Mouse (Mus musculus): ENCODE measurements around the gene Tfr2. TPM values are rescaled to one million over a fixed set of nuclear protein-coding genes. Genes with fewer than 3 reads are reported as not detected.
A peak's percentile ranks its signal among the peaks of the same experiment; 100 is the strongest.

Gene Tfr2
- polyA plus RNA-seq, 2 experiments: 37.6 to 45.7 TPM

DNA sequence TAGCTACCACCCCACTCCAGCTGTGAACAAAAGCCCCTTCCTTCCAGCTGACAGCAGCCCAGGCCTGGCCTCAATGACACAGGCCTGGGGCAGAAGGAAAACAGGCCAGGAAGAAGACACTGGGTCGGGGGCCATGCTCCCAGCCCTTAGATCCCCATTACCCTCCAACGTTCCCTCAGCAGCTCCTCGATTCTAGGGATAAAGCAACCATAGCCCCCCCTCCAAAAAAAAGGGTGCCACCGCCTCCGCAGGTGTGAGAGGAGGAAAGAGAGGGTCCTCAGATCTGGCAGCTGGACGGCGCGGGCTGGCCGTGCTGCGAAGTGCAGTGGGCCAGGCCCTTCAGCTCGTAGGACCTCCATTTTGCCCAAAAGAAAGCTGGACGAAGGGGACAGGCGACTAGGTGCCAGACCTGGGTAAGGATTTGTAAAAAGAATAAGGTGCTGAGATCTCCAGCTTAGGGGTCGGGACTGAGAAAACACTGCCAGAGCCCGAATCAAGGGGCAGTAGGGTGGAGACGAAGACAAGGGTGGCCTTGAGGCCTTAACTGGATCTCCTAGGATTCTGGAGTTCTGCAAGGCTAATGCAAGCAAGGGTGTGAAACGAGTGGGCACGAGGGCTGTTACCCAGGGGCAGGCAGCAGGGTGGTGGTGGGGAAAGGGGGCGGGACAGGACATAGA, 37.4 kb upstream of the Tfr2 start:
- Histone ChIP-seq H3K36me3 (replicated peaks; ENCODE audit: control insufficient read depth, insufficient read depth, low read depth) (peaks cover 29% of the 10 kb centered on the region), H3K9ac (replicated peaks) (peak overlapping the region; percentile 95), H3K9me3 (ENCODE audit: control insufficient read depth, low read length) (no peaks in the 10 kb centered on the region), H3K27ac (peak overlapping the region; percentile 74), H3K27me3 (ENCODE audit: control insufficient read depth, insufficient read depth, low read length) (no peaks in the 10 kb centered on the region), H3K4me3 (ENCODE audit: insufficient read depth in 1 of 2, low read depth in 2 of 2, low read length in 2 of 2) (peak overlapping the region; percentile 68 to 95), H3K4me2 (ENCODE audit: low read depth) (peak overlapping the region; percentile 90), H3K4me1 (replicated peaks; ENCODE audit: control insufficient read depth in 2 of 2, insufficient read depth in 2 of 2, low read length in 1 of 2) (peaks cover 4 to 9% of the 10 kb centered on the region in 2 experiments; a peak in 3 of 4 replicates)
- no peak for ATAC-seq (ENCODE audit: insufficient read depth)
- under 1% methylated on average over 19 of the region's 19 CpGs for WGBS (ENCODE audit: insufficient replicate concordance)
- DNase-seq (ENCODE audit: low read depth in 3 of 3, low spot score in 3 of 3): no peak
- TF ChIP-seq EP300 (IDR thresholded peaks at IDR 0.05; ENCODE audit: low read depth): no peak
- TF ChIP-seq CTCF (IDR thresholded peaks at IDR 0.05; ENCODE audit: low read depth): no peak

DNA sequence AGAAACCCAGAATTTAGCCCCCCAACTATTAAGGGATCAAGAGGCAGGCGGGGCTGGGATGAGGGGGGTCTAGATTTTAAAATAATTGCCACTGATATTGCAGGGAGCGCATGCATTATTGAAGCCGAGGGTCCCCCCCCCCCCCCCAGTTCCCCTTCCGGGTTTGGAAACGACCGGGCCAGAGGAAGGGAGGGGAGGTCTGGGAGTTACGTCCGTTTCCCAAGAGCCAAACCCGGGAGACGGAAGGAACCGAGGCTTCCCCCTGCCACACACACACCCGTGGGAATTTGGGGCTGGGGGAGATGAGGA, 36.9 kb upstream of the Tfr2 start:
- TF ChIP-seq CTCF (IDR thresholded peaks at IDR 0.05; ENCODE audit: low read depth) (no peak), EP300 (IDR thresholded peaks at IDR 0.05; ENCODE audit: low read depth) (no peak)
- H3K36me3 ChIP-seq (replicated peaks; ENCODE audit: control insufficient read depth, insufficient read depth, low read depth): peaks cover 24% of the 10 kb centered on the region
- peak overlapping the region; percentile 90 for H3K4me2 ChIP-seq (ENCODE audit: low read depth)
- peak overlapping the region; percentile 95 for H3K9ac ChIP-seq (replicated peaks)
- DNase-seq (ENCODE audit: low read depth in 3 of 3, low spot score in 3 of 3): no peak
- peaks cover 4 to 9% of the 10 kb centered on the region in 2 experiments; a peak in 3 of 4 replicates for H3K4me1 ChIP-seq (replicated peaks; ENCODE audit: control insufficient read depth in 2 of 2, insufficient read depth in 2 of 2, low read length in 1 of 2)
- WGBS (ENCODE audit: insufficient replicate concordance): 0% methylated on average over 11 of the region's 12 CpGs
- no peaks in the 10 kb centered on the region for H3K27me3 ChIP-seq (ENCODE audit: control insufficient read depth, insufficient read depth, low read length)
- peak; percentile 34 for ATAC-seq (ENCODE audit: insufficient read depth)
- H3K27ac ChIP-seq: peak overlapping the region; percentile 74
- peak overlapping the region; percentile 68 to 95 for H3K4me3 ChIP-seq (ENCODE audit: insufficient read depth in 1 of 2, low read depth in 2 of 2, low read length in 2 of 2)
- H3K9me3 ChIP-seq (ENCODE audit: control insufficient read depth, low read length): no peaks in the 10 kb centered on the region

DNA sequence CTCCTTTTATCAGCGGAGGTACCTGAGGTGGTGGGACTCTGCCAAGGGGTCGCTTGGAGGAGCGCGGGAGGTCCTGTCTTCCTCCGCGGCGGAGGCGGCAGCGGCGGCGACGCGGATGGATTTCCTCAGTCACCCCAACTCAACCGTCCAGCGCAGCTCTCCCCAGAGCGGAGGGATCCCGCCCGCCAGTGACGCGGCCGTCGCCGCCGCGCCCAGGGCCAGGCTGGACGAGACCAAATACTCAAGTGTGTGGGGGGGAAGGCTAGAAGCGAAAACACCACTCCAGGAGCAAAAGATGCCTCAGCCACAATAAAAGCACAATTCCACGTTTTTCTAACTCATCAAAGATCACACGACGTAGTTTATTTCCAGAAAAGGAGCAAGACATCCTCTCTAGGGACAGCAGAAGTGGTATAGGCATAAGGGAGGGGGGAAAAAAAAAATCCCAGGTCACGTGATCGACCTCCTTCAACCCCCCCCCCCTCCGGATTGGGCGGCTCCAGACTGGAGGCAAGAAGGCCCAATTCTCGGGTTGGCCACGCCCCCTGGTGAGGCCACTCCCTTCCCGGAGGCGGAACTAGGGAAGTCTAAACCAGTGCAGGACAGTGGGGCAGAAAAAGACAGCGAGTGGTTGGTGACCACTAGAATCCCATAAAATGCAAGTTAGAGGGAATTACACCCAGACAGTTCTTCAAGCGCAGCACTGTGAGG, 36.4 kb upstream of the Tfr2 start, which contains the start of the genes Epo and Gnb2:
Epo (minus strand) TSS at position 126 of the 711 bp plus-strand sequence.
Gnb2 (minus strand) TSS at position 394 of the 711 bp plus-strand sequence.
- DNase-seq (ENCODE audit: low read depth in 3 of 3, low spot score in 3 of 3): peak; percentile 97 to 99 (median 98)
- peak within 1 kb of the TSS; percentile 68 to 95 for H3K4me3 ChIP-seq (ENCODE audit: insufficient read depth in 1 of 2, low read depth in 2 of 2, low read length in 2 of 2)
- H3K36me3 ChIP-seq (replicated peaks; ENCODE audit: control insufficient read depth, insufficient read depth, low read depth): peaks cover 19% of the 10 kb centered on the region
- WGBS (ENCODE audit: insufficient replicate concordance): under 1% methylated on average over 39 of the region's 40 CpGs
- no peaks in the 10 kb centered on the region for H3K9me3 ChIP-seq (ENCODE audit: control insufficient read depth, low read length)
- TF ChIP-seq CTCF (IDR thresholded peaks at IDR 0.05; ENCODE audit: low read depth) (no peak), EP300 (IDR thresholded peaks at IDR 0.05; ENCODE audit: low read depth) (peak; percentile 74)
- ATAC-seq (ENCODE audit: insufficient read depth): peak; percentile 84
- H3K27ac ChIP-seq: peak within 1 kb of the TSS; percentile 74
- H3K9ac ChIP-seq (replicated peaks): peak within 1 kb of the TSS; percentile 95
- H3K4me1 ChIP-seq (replicated peaks; ENCODE audit: control insufficient read depth in 2 of 2, insufficient read depth in 2 of 2, low read length in 1 of 2): peaks cover 4 to 9% of the 10 kb centered on the region in 2 experiments; a peak in 3 of 4 replicates
- H3K4me2 ChIP-seq (ENCODE audit: low read depth): peak within 1 kb of the TSS; percentile 90
- no peaks in the 10 kb centered on the region for H3K27me3 ChIP-seq (ENCODE audit: control insufficient read depth, insufficient read depth, low read length)

DNA sequence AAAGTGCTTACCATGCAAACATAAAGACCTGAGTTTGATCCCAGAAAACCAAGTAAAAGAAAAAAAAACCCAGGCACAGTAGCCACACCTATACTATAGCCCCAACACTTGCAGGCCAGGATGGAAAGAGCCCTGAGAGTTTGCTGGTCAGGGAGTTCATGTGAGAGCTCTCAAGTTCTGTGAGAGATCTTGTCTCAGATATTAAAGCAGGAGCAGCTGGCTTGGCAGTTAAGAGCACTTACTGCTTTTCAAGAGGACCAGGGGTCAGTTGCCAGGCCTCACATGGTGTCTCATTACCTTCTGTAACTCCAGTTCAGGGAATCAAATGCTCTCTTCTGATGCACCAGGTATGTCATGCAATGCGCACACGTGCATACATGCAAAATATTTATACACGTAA, 34.9 kb upstream of the Tfr2 start:
- ATAC-seq (ENCODE audit: insufficient read depth): no peak
- 81% methylated on average over 3 of the region's 3 CpGs for WGBS (ENCODE audit: insufficient replicate concordance)
- no peaks in the 10 kb centered on the region for H3K27me3 ChIP-seq (ENCODE audit: control insufficient read depth, insufficient read depth, low read length)
- H3K9ac ChIP-seq (replicated peaks): no peak overlapping the region
- peaks cover 6% of the 10 kb centered on the region for H3K36me3 ChIP-seq (replicated peaks; ENCODE audit: control insufficient read depth, insufficient read depth, low read depth)
- no peaks in the 10 kb centered on the region for H3K9me3 ChIP-seq (ENCODE audit: control insufficient read depth, low read length)
- no peak overlapping the region for H3K4me3 ChIP-seq (ENCODE audit: insufficient read depth in 1 of 2, low read depth in 2 of 2, low read length in 2 of 2)
- no peak overlapping the region for H3K27ac ChIP-seq
- peaks cover 4 to 9% of the 10 kb centered on the region in 2 experiments; a peak in 3 of 4 replicates for H3K4me1 ChIP-seq (replicated peaks; ENCODE audit: control insufficient read depth in 2 of 2, insufficient read depth in 2 of 2, low read length in 1 of 2)
- H3K4me2 ChIP-seq (ENCODE audit: low read depth): no peak overlapping the region
- no peak for DNase-seq (ENCODE audit: low read depth in 3 of 3, low spot score in 3 of 3)
- no peak for TF ChIP-seq EP300 (IDR thresholded peaks at IDR 0.05; ENCODE audit: low read depth)
- no peak for TF ChIP-seq CTCF (IDR thresholded peaks at IDR 0.05; ENCODE audit: low read depth)

DNA sequence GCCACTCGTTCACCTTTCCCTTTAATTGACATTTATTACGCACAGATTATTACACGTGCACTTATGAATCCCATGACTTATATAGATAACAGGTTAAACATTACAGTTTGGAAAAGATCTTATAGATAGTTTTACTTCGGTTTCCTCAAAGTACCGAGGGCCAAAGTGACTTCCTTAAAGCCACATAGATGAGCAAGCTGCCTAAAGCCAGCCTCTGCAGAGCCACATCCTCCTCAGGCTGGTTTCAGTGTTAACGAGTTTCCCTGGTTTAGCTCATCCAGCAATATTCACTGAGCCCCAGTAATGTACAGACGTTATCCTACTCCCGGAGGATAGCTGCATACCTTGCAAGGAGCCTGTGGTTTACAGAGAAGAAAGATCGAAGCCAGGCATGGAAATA, 34.3 kb upstream of the Tfr2 start:
- WGBS (ENCODE audit: insufficient replicate concordance): 44% methylated on average over 9 of the region's 9 CpGs
- H3K27me3 ChIP-seq (ENCODE audit: control insufficient read depth, insufficient read depth, low read length): no peaks in the 10 kb centered on the region
- H3K27ac ChIP-seq: no peak overlapping the region

More for the DNA sequence above, 34.3 kb upstream of the Tfr2 start:
- TF ChIP-seq EP300 (IDR thresholded peaks at IDR 0.05; ENCODE audit: low read depth): no peak
- no peak for TF ChIP-seq CTCF (IDR thresholded peaks at IDR 0.05; ENCODE audit: low read depth)
- peaks cover 3% of the 10 kb centered on the region for H3K36me3 ChIP-seq (replicated peaks; ENCODE audit: control insufficient read depth, insufficient read depth, low read depth)
- no peak for ATAC-seq (ENCODE audit: insufficient read depth)
- no peak overlapping the region for H3K4me2 ChIP-seq (ENCODE audit: low read depth)
- H3K9me3 ChIP-seq (ENCODE audit: control insufficient read depth, low read length): no peaks in the 10 kb centered on the region
- H3K4me1 ChIP-seq (replicated peaks; ENCODE audit: control insufficient read depth in 2 of 2, insufficient read depth in 2 of 2, low read length in 1 of 2): peaks cover 4 to 9% of the 10 kb centered on the region in 2 experiments; a peak in 3 of 4 replicates
- no peak overlapping the region for H3K9ac ChIP-seq (replicated peaks)
- no peak for DNase-seq (ENCODE audit: low read depth in 3 of 3, low spot score in 3 of 3)
- no peak overlapping the region for H3K4me3 ChIP-seq (ENCODE audit: insufficient read depth in 1 of 2, low read depth in 2 of 2, low read length in 2 of 2)
